Mouse (Mus musculus) liver, embryonic 14.5 days (tissue): ENCODE data around the gene Fpr3. TPM values are rescaled to one million over a fixed set of nuclear protein-coding genes. Genes with fewer than 3 reads are reported as not detected.
"Not testable (repeated sequence)": the region's sequence is repeated elsewhere in the genome, so short reads cannot be mapped to it uniquely, and the experiment has no call there.

Experiments
- ATAC-seq: fragments of 200-750 bp; cut with Nextera tagmentation; 2 replicates; pipeline ENCODE4 v1.8.0; 2017; ENCODE audit warnings: moderate number of reproducible peaks, mild to moderate bottlenecking, moderate library complexity; ENCODE audit not compliant: insufficient read depth
- DNase-seq, 3 experiments: peaks; one replicate each; pipeline ENCODE4 v3.0.0-alpha.2; 2012 to 2013; ENCODE audit warnings: low read depth in 3 of 3, low spot score in 3 of 3
- H3K27ac ChIP-seq: fragments of 300-500 bp; sonication (generic); 2 replicates; pipeline ENCODE4 v1.5.1; 2014; ENCODE audit warnings: moderate library complexity, mild to moderate bottlenecking, control low read depth, inconsistent platforms
- H3K27me3 ChIP-seq: fragments of 300-500 bp; sonication (generic); 2 replicates; pipeline ENCODE4 v1.6.1; 2014; ENCODE audit warnings: mild to moderate bottlenecking, low read length, moderate library complexity; ENCODE audit not compliant: control insufficient read depth, insufficient read depth
- H3K36me3 ChIP-seq: fragments of 300-500 bp; sonication (generic); replicated peaks from 2 replicates; pipeline ENCODE4 v1.6.1; 2014; ENCODE audit warnings: low read depth; ENCODE audit not compliant: control insufficient read depth, insufficient read depth
- H3K4me1 ChIP-seq, 2 experiments: fragments of 200-500 bp in 1 of 2; fragments of 300-500 bp in 1 of 2; sonication (generic) in 1 of 2; replicated peaks; 2 replicates each; pipeline ENCODE4 v1.6.1; 2012 to 2014; ENCODE audit warnings: antibody characterized with exemption in 1 of 2, inconsistent platforms in 1 of 2, low read length in 1 of 2; ENCODE audit not compliant: control insufficient read depth in 2 of 2, insufficient read depth in 2 of 2
- H3K4me2 ChIP-seq: fragments of 300-500 bp; sonication (generic); 2 replicates; pipeline ENCODE4 v1.6.1; 2014; ENCODE audit warnings: low read depth, mild to moderate bottlenecking, control low read depth, moderate library complexity
- H3K4me3 ChIP-seq, 2 experiments: fragments of 200-500 bp in 1 of 2; fragments of 300-500 bp in 1 of 2; sonication (generic) in 1 of 2; 2 replicates each; pipeline ENCODE4 v1.5.1; 2012 to 2014; ENCODE audit warnings: low read depth in 2 of 2, low read length in 2 of 2, mild to moderate bottlenecking in 2 of 2, control low read depth in 1 of 2, inconsistent platforms in 1 of 2, moderate library complexity in 1 of 2; ENCODE audit not compliant: insufficient read depth in 1 of 2
- H3K9ac ChIP-seq: fragments of 300-500 bp; sonication (generic); replicated peaks from 2 replicates; pipeline ENCODE4 v1.6.1; 2014; ENCODE audit warnings: mild to moderate bottlenecking, control low read depth, moderate library complexity
- H3K9me3 ChIP-seq: fragments of 300-500 bp; sonication (generic); 2 replicates; pipeline ENCODE4 v1.6.1; 2016; ENCODE audit warnings: low read length, mixed read lengths; ENCODE audit not compliant: control insufficient read depth
- CTCF ChIP-seq: IDR thresholded peaks from 2 replicates; pipeline ENCODE4 v1.5.1; 2016; ENCODE audit warnings: antibody characterized with exemption, low read depth, control low read depth
- EP300 ChIP-seq: IDR thresholded peaks from 2 replicates; pipeline ENCODE4 v1.6.1; 2016; ENCODE audit warnings: antibody characterized with exemption, low read depth
- WGBS: fragments of 180-500 bp; shearing (Covaris S2); extraction: QIAGEN DNeasy Blood & Tissue Kit; methylation state at CpG from one replicate; pipeline ENCODE4 v1.1.7; 2014; ENCODE audit not compliant: insufficient replicate concordance; 5-methylcytosine and 5-hydroxymethylcytosine counted together
- polyA plus RNA-seq, 2 experiments: library from polyadenylated mRNA; depleted of rRNA in 1 of 2; stranded (reverse) in 1 of 2; unstranded in 1 of 2; fragments of >200 nt; fragmentation: Nextera tagmentation in 1 of 2; extraction: Ambion mirVana in 1 of 2; gene quantifications; 2 replicates each; pipeline versions ENCODE4 v1.2.1 to v1.2.3; 2012 to 2014

Fpr3 gene
- polyA plus RNA-seq, 2 experiments, result not detected

DNA sequence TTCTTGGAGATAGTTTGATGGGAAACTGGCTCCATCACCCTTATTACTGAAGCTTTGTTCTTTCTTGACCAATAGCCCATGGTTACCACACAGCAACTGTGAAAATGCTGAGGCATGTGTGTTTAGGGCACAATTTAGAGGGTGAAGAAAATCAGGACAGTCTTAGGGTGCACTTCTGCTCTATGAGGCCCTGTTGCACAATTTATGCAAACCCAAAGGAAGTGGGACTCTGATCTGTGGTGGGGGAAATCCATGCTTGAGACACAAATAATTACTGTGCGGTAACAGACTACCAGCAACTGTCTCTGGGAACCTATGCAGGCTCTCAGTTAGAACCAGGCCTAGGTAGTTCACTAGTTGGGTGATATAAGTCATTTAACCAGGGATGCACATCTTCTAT is 13.1 kb downstream of the Fpr3 start:
- no peaks in the 10 kb centered on the region for H3K36me3 ChIP-seq
- H3K4me2 ChIP-seq, result no peak overlapping the region
- H3K9me3 ChIP-seq, result no peaks in the 10 kb centered on the region
- H3K4me3 ChIP-seq, result no peak overlapping the region
- no peaks in the 10 kb centered on the region for H3K4me1 ChIP-seq
- 38% methylated on average over 1 of the region's 1 CpGs for WGBS
- ATAC-seq, result no peak
- no peak overlapping the region for H3K27ac ChIP-seq
- no peaks in the 10 kb centered on the region for H3K27me3 ChIP-seq
- peak in 1 of 3 experiments; percentile 2 for DNase-seq
- no peak for TF ChIP-seq CTCF
- TF ChIP-seq EP300, result no peak
- H3K9ac ChIP-seq, result no peak overlapping the region

DNA sequence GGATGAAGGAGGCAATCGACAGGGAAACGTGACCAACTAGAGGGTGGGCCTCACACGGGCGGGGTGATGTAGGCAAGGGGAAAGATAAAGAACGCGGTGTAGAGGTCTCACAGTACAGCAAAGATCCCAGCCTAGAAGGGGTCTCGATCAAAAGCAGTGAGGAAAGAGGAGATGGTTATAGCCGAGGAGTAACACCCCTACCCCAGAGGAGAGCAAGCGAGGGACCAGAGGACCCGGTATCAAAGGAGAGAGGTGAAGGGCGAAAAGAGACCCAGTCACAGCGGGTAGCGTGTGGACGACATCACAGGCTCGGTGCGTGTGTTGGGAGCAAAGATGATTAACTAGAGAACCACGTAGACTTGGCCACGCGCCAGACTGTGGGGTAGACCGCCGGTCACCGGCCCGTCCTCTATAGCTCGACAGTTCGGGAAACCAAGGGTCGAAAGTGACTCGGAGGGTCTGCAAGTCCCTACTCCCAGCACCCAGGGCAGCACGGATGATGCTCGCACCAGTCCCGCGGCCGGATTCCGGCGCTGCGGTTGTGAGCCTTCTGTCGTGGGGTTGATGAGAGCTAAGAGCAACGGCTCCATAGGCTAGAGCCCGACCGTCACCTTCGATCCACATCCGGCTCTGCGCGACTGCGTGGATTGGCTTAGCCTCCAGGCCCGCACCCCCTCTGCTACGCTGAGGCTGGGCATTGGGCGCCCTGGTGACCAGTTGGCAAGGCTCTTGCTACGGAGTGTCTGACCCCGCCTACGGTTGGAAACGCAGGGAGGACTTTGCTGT is 22.2 kb downstream of the Fpr3 start:
- 16% methylated on average over 51 of the region's 51 CpGs for WGBS
- H3K27me3 ChIP-seq, result no peaks in the 10 kb centered on the region
- H3K36me3 ChIP-seq, result no peaks in the 10 kb centered on the region
- peak in 1 of 3 experiments; percentile 7 for DNase-seq
- no peaks in the 10 kb centered on the region for H3K9me3 ChIP-seq
- TF ChIP-seq CTCF, result no peak
- no peak for TF ChIP-seq EP300
- H3K4me1 ChIP-seq, result no peaks in the 10 kb centered on the region
- no peak overlapping the region for H3K9ac ChIP-seq
- H3K4me3 ChIP-seq, result peak overlapping the region; percentile 25 to 29; a peak in 3 of 4 replicates
- ATAC-seq, result peak; percentile 80
- H3K4me2 ChIP-seq, result peak overlapping the region; percentile 45
- H3K27ac ChIP-seq, result no peak overlapping the region

DNA sequence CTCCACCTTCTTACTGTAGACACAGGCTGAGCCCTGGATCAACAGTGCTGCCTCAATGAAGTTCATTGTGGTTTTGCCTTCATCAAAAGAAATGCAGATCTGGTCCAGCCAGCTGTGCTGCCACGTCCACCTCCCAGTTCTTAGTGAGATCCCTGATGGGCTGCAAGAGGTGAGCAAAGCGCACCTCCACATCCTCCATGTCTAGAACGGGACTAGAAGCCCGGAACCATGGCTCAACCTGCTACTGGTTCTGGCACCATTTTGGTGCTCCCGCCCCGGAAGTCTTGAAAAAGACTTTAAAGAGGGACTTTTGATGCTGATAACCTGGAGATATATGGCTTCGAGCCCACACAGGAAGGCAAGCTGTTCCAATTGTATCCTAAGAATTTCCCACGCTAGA is 25.0 kb downstream of the Fpr3 start:
- H3K9ac ChIP-seq, H3K9me3 ChIP-seq, H3K36me3 ChIP-seq, H3K27me3 ChIP-seq, DNase-seq, H3K27ac ChIP-seq, H3K4me1 ChIP-seq, H3K4me2 ChIP-seq, H3K4me3 ChIP-seq, ATAC-seq: not testable (repeated sequence)
- WGBS, result 67% methylated on average over 8 of the region's 8 CpGs

DNA sequence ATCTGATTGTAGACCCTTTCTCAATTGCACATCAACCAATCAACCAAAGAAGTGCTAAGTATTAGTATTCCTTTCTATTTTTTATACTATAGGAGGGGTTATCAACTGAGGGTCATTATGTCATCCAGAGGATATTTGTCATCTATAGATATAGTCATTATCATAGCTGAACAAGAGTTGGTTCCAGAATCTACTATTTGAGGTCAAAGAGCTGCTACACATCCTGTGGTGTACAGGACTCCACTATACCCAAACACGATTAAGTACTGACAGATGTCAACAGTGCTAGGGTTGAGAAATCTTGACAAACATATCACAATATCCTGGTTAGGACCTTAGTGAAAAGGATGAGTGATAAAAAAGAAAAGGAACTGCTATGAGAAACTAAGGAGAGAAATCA is 29.7 kb downstream of the Fpr3 start:
- no peak overlapping the region for H3K27ac ChIP-seq
- DNase-seq (no peak), ATAC-seq (no peak)
- TF ChIP-seq CTCF (no peak), EP300 (no peak)
- H3K36me3 ChIP-seq, result no peaks in the 10 kb centered on the region
- H3K9me3 ChIP-seq, result no peaks in the 10 kb centered on the region
- H3K4me1 ChIP-seq, result no peaks in the 10 kb centered on the region
- H3K27me3 ChIP-seq, result no peaks in the 10 kb centered on the region
- H3K4me2 ChIP-seq, result no peak overlapping the region
- WGBS, result 57% methylated on average over 1 of the region's 1 CpGs
- no peak overlapping the region for H3K4me3 ChIP-seq
- no peak overlapping the region for H3K9ac ChIP-seq

DNA sequence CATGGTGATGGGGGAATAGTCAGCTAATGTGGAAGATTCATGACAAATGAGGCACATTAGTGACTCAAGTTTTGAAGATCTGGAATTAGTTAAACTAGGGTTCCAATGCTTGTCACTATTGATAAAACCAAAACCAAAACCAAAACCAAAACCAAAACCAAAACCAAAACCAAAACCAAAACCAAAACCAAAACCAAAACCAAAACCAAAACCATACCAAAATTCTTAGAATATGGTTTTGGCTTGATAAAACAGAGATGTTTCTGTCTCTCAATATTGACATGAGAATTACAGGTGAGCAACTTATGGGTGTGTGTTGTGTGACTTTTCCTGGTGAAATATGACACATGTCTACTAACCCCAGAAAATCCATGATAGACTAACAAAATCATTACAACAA is 30.1 kb downstream of the Fpr3 start:
- DNase-seq, result no peak
- Histone ChIP-seq H3K4me1 (no peaks in the 10 kb centered on the region), H3K4me2 (no peak overlapping the region), H3K4me3 (no peak overlapping the region), H3K9ac (no peak overlapping the region), H3K27ac (no peak overlapping the region), H3K9me3 (no peaks in the 10 kb centered on the region), H3K36me3 (no peaks in the 10 kb centered on the region), H3K27me3 (no peaks in the 10 kb centered on the region)
- TF ChIP-seq EP300, result no peak
- no peak for TF ChIP-seq CTCF
- no peak for ATAC-seq
